Mouse (Mus musculus): ENCODE results near the gene Gls2.

- TF ChIP-seq CTCF (IDR thresholded peaks at IDR 0.05; ENCODE audit: low read depth), result no peak
- no peak for TF ChIP-seq EP300 (IDR thresholded peaks at IDR 0.05; ENCODE audit: low read depth)
These were observed 59.5 kb downstream of the Gls2 start, which contains the start of gene Apon for GRCm38 (mm10) chr10:128253677-128254255.

Data from liver, embryonic 14.5 days (tissue).